Mouse (Mus musculus) intestine, postnatal 0 days (tissue): Measurements from ENCODE around the gene Gcm1. TPM values are rescaled to one million over a fixed set of nuclear protein-coding genes. Genes with fewer than 3 reads are reported as not detected.

Experiments used
- ATAC-seq: fragments of 200-750 bp; cut with Nextera tagmentation; 2 replicates; pipeline ENCODE4 v1.8.0; 2017; ENCODE audit warnings: mild to moderate bottlenecking, moderate TSS enrichment, moderate library complexity
- H3K27ac ChIP-seq: fragments of 300-500 bp; sonication (generic); 2 replicates; pipeline ENCODE4 v1.5.1; 2014; ENCODE audit warnings: mild to moderate bottlenecking, low read depth, low read length, moderate library complexity
- H3K27me3 ChIP-seq: fragments of 300-500 bp; sonication (generic); replicated peaks from 2 replicates; pipeline ENCODE4 v1.6.1; 2014; ENCODE audit warnings: low read length, mixed read lengths; ENCODE audit not compliant: control insufficient read depth, insufficient read depth
- H3K36me3 ChIP-seq: fragments of 300-500 bp; sonication (generic); 2 replicates; pipeline ENCODE4 v1.6.1; 2014; ENCODE audit warnings: mild to moderate bottlenecking, moderate library complexity; ENCODE audit not compliant: control insufficient read depth, insufficient read depth
- H3K4me1 ChIP-seq: fragments of 300-500 bp; sonication (generic); replicated peaks from 2 replicates; pipeline ENCODE4 v1.6.1; 2014; ENCODE audit warnings: antibody characterized with exemption, low read length, mixed read lengths; ENCODE audit not compliant: control insufficient read depth, insufficient read depth
- H3K4me2 ChIP-seq: fragments of 300-500 bp; sonication (generic); replicated peaks from 2 replicates; pipeline ENCODE4 v1.6.1; 2014; ENCODE audit warnings: low read depth, mild to moderate bottlenecking, moderate library complexity
- H3K4me3 ChIP-seq: fragments of 300-500 bp; sonication (generic); 2 replicates; pipeline ENCODE4 v1.5.1; 2014; ENCODE audit warnings: low read depth, low read length
- H3K9ac ChIP-seq: fragments of 300-500 bp; sonication (generic); 2 replicates; pipeline ENCODE4 v1.6.1; 2014; ENCODE audit warnings: mild to moderate bottlenecking, low read depth, low read length
- H3K9me3 ChIP-seq: fragments of 300-500 bp; sonication (generic); 2 replicates; pipeline ENCODE4 v1.6.1; 2016; ENCODE audit warnings: mixed run types; ENCODE audit not compliant: control insufficient read depth
- CTCF ChIP-seq: sonication (generic); IDR thresholded peaks from 2 replicates; pipeline ENCODE4 v1.5.1; 2016; ENCODE audit warnings: low read depth, mild to moderate bottlenecking, control low read depth, antibody characterized with exemption, moderate library complexity
- WGBS: fragments of 180-500 bp; shearing (Covaris S2); extraction: QIAGEN DNeasy Blood & Tissue Kit; methylation state at CpG from one replicate; pipeline ENCODE4 v1.1.7; 2014; 5-methylcytosine and 5-hydroxymethylcytosine counted together
- polyA plus RNA-seq: library from polyadenylated mRNA; unstranded; fragments of >200 nt; fragmentation: Nextera tagmentation; extraction: Ambion mirVana; gene quantifications from 2 replicates; pipeline ENCODE4 v1.2.1, GENCODE M21; 2015

Gcm1 gene
- polyA plus RNA-seq, 1 experiment from 2014 or later = not detected

- 85% methylated on average over 5 of the region's 5 CpGs for WGBS
- peaks cover 53% of the 10 kb centered on the region for H3K36me3 ChIP-seq
- no peak overlapping the region for H3K4me2 ChIP-seq
- TF ChIP-seq CTCF = no peak
- H3K4me1 ChIP-seq = 0 out of 2 replicates have a peak, but pooled peaks cover 3% of the 10 kb centered on the region
- H3K9ac ChIP-seq = no peak overlapping the region
- H3K4me3 ChIP-seq = no peak overlapping the region
- H3K9me3 ChIP-seq = no peaks in the 10 kb centered on the region
- ATAC-seq = no peak
- no peak overlapping the region for H3K27ac ChIP-seq
- H3K27me3 ChIP-seq = no peaks in the 10 kb centered on the region
Observed at GRCm38 (mm10) chr9:78100956-78101355, 49.2 kb downstream of the Gcm1 start.

- Histone ChIP-seq H3K36me3 (peaks cover 50% of the 10 kb centered on the region), H3K4me3 (no peak overlapping the region), H3K4me1 (0 out of 2 replicates have a peak, but pooled peaks cover 3% of the 10 kb centered on the region), H3K9ac (no peak overlapping the region), H3K27me3 (no peaks in the 10 kb centered on the region), H3K9me3 (no peaks in the 10 kb centered on the region), H3K4me2 (no peak overlapping the region), H3K27ac (no peak overlapping the region)
- 57% methylated on average over 4 of the region's 4 CpGs for WGBS
- TF ChIP-seq CTCF = no peak
- no peak for ATAC-seq
Observed at GRCm38 (mm10) chr9:78101431-78101830, 49.7 kb downstream of the Gcm1 start.

GRCm38 (mm10) chr9:78103965-78104560 lies 52.3 kb downstream of the Gcm1 start:
- TF ChIP-seq CTCF = no peak
- 0 out of 2 replicates have a peak, but pooled peaks cover 3% of the 10 kb centered on the region for H3K4me1 ChIP-seq
- 0 out of 2 replicates have a peak overlapping the region, but pooled peaks have one; percentile 5 for H3K4me3 ChIP-seq
- H3K4me2 ChIP-seq = peak overlapping the region; percentile 46; the same call in 1 of the 2 replicates
- no peak for ATAC-seq
- WGBS = 52% methylated on average over 8 of the region's 8 CpGs
- peak overlapping the region; percentile 72; the same call in 1 of the 2 replicates for H3K27ac ChIP-seq
- no peaks in the 10 kb centered on the region for H3K27me3 ChIP-seq
- peaks cover 26% of the 10 kb centered on the region for H3K36me3 ChIP-seq
- H3K9ac ChIP-seq = no peak overlapping the region
- H3K9me3 ChIP-seq = no peaks in the 10 kb centered on the region

GRCm38 (mm10) chr9:78104973-78105372 lies 53.2 kb downstream of the Gcm1 start:
- Histone ChIP-seq H3K36me3 (peaks cover 21% of the 10 kb centered on the region), H3K9me3 (no peaks in the 10 kb centered on the region), H3K4me3 (no peak overlapping the region), H3K4me2 (peak overlapping the region; percentile 46), H3K27ac (peak overlapping the region; percentile 72; the same call in 1 of the 2 replicates), H3K27me3 (no peaks in the 10 kb centered on the region), H3K4me1 (0 out of 2 replicates have a peak, but pooled peaks cover 3% of the 10 kb centered on the region), H3K9ac (no peak overlapping the region)
- ATAC-seq = peak; percentile 35
- TF ChIP-seq CTCF = no peak
- WGBS = 50% methylated on average over 6 of the region's 6 CpGs

GRCm38 (mm10) chr9:78105501-78105932 lies 53.8 kb downstream of the Gcm1 start:
- no peak for TF ChIP-seq CTCF
- no peak for ATAC-seq
- H3K9me3 ChIP-seq = no peaks in the 10 kb centered on the region
- peaks cover 15% of the 10 kb centered on the region for H3K36me3 ChIP-seq
- H3K9ac ChIP-seq = no peak overlapping the region
- H3K4me1 ChIP-seq = 0 out of 2 replicates have a peak, but pooled peaks cover 3% of the 10 kb centered on the region
- H3K4me2 ChIP-seq = peak overlapping the region; percentile 9; the same call in 1 of the 2 replicates
- no peaks in the 10 kb centered on the region for H3K27me3 ChIP-seq
- 42% methylated on average over 6 of the region's 6 CpGs for WGBS
- no peak overlapping the region for H3K4me3 ChIP-seq
- peak overlapping the region; percentile 72; the same call in 1 of the 2 replicates for H3K27ac ChIP-seq

GRCm38 (mm10) chr9:78106821-78107220 lies 55.1 kb downstream of the Gcm1 start:
- Histone ChIP-seq H3K9me3 (no peaks in the 10 kb centered on the region), H3K4me1 (0 out of 2 replicates have a peak, but pooled peaks cover 3% of the 10 kb centered on the region), H3K9ac (no peak overlapping the region), H3K4me3 (no peak overlapping the region), H3K27ac (no peak overlapping the region), H3K36me3 (peaks cover 5% of the 10 kb centered on the region; the same call in 1 of the 2 replicates), H3K4me2 (peak overlapping the region; percentile 88), H3K27me3 (no peaks in the 10 kb centered on the region)
- no peak for TF ChIP-seq CTCF
- no peak for ATAC-seq
- WGBS = 69% methylated on average over 4 of the region's 4 CpGs
